Mouse (Mus musculus): ENCODE data around the gene Pbp2. TPM values are rescaled to one million over a fixed set of nuclear protein-coding genes. Genes with fewer than 3 reads are reported as not detected.

Gene Pbp2
- polyA plus RNA-seq, 1 experiment: not detected

DNA sequence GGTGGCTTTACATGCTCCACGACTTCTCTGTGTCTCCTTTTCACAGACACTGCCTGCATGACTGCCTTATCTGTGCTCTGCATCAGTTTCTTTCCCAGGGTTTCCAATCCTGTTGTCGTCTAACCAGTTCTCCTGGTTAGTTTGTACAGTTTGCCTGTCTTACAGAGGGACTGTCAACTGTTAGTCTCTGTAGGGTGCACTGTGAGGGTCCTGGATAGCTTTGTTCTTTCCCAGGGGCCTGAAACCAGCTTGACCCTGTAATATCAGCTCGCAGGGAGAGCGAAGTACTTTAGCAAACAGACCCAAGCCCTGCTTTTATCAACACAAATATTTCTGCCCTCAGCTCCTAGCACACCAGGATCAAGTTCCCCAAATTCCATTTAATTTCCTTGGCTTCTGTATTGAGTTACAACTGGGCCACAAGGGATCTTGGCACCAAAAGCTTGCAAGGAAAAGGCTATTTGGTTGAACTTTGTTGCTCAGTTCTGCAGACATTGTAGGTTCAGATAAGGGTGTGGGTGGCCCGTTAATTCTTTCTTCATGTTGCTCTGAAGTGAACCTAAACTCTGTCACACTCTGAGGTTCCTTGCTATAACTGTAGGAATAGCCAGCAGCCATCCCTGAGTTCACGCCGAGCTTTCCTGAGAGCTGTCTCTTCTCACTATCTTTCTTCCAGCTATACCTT lies 5.5 kb downstream of the Pbp2 start:
- 85% methylated on average over 7 of the region's 7 CpGs for WGBS
- Histone ChIP-seq H3K4me1 (replicated peaks; ENCODE audit: control insufficient read depth, insufficient read depth, low read length) (no peaks in the 10 kb centered on the region), H3K27me3 (ENCODE audit: control insufficient read depth, insufficient read depth, low read length) (no peaks in the 10 kb centered on the region), H3K4me3 (ENCODE audit: control insufficient read depth, insufficient read depth, low read length) (no peak overlapping the region), H3K27ac (ENCODE audit: control insufficient read depth, insufficient read depth, low read length) (no peak overlapping the region), H3K36me3 (ENCODE audit: control insufficient read depth, insufficient read depth, low read length) (no peaks in the 10 kb centered on the region)
- no peak for DNase-seq
- TF ChIP-seq CTCF (IDR thresholded peaks at IDR 0.05; ENCODE audit: borderline replicate concordance, control insufficient read depth, extremely low read depth, insufficient read depth, low read length, poor library complexity): no peak
- TF ChIP-seq POLR2A (IDR thresholded peaks at IDR 0.05; ENCODE audit: control insufficient read depth, extremely low read depth, insufficient read depth, low read length, poor library complexity): no peak

DNA sequence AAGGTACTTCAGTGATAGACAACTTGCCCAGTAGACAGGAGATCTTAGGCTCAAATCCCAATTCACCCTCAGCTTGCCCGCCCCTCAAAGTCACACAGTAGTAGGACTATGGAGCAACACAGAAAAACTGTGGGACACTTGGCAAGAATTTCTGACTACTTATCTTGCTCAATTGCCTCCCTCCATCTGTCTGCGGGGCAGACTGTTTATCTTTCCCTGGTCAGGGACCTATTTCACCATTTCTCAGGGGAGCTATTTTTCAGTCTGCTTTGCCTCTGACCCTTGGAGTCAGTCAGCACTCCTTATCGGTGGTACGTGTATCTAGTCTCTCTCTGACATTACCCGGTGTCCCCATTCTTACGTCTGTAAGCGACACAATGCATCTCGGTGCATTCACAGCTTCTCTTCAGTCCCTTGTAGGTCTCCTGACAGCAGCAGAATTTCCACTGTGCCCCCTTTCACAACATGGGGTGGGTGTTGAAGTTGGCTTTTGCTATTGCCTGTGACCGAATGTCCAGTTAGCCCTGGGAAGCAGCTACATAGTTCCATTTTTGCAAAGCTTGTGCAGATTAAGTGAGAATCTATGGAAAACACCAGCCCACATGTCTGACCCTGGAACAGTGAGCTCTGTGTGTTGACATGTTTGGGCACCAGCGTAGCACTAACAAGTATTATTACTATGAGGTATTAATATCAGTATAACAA lies 7.6 kb downstream of the Pbp2 start:
- no peak overlapping the region for H3K27ac ChIP-seq (ENCODE audit: control insufficient read depth, insufficient read depth, low read length)
- no peaks in the 10 kb centered on the region for H3K27me3 ChIP-seq (ENCODE audit: control insufficient read depth, insufficient read depth, low read length)
- H3K4me3 ChIP-seq (ENCODE audit: control insufficient read depth, insufficient read depth, low read length): no peak overlapping the region
- H3K4me1 ChIP-seq (replicated peaks; ENCODE audit: control insufficient read depth, insufficient read depth, low read length): peaks cover 2% of the 10 kb centered on the region
- no peak for DNase-seq
- TF ChIP-seq CTCF (IDR thresholded peaks at IDR 0.05; ENCODE audit: borderline replicate concordance, control insufficient read depth, extremely low read depth, insufficient read depth, low read length, poor library complexity) (no peak), POLR2A (IDR thresholded peaks at IDR 0.05; ENCODE audit: control insufficient read depth, extremely low read depth, insufficient read depth, low read length, poor library complexity) (no peak)
- 96% methylated on average over 10 of the region's 10 CpGs for WGBS
- no peaks in the 10 kb centered on the region for H3K36me3 ChIP-seq (ENCODE audit: control insufficient read depth, insufficient read depth, low read length)

DNA sequence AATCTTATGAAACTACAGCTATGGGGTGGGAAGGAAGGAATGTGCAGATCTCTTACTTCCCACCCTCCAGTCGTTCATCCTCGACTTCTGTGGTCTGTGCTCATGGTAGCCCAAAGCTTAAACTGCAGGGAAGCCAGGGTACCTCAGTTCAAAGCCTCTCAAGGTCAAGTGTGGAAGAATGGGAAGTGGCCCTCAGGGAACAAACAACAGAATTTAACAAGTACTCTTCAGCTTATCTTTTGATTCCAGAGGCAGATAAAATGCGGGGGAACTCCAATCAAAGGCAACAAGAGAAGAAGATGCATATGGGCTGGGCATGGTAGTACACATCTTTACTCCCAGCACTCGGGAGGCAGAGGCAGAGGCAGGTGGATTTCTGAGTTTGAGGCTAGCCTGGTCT lies 9.7 kb downstream of the Pbp2 start:
- H3K27me3 ChIP-seq (ENCODE audit: control insufficient read depth, insufficient read depth, low read length): no peaks in the 10 kb centered on the region
- no peak overlapping the region for H3K27ac ChIP-seq (ENCODE audit: control insufficient read depth, insufficient read depth, low read length)
- no peak for DNase-seq
- WGBS: 82% methylated on average over 4 of the region's 4 CpGs
- TF ChIP-seq CTCF (IDR thresholded peaks at IDR 0.05; ENCODE audit: borderline replicate concordance, control insufficient read depth, extremely low read depth, insufficient read depth, low read length, poor library complexity) (no peak), POLR2A (IDR thresholded peaks at IDR 0.05; ENCODE audit: control insufficient read depth, extremely low read depth, insufficient read depth, low read length, poor library complexity) (no peak)
- no peak overlapping the region for H3K4me3 ChIP-seq (ENCODE audit: control insufficient read depth, insufficient read depth, low read length)
- H3K4me1 ChIP-seq (replicated peaks; ENCODE audit: control insufficient read depth, insufficient read depth, low read length): peaks cover 5% of the 10 kb centered on the region
- no peaks in the 10 kb centered on the region for H3K36me3 ChIP-seq (ENCODE audit: control insufficient read depth, insufficient read depth, low read length)

DNA sequence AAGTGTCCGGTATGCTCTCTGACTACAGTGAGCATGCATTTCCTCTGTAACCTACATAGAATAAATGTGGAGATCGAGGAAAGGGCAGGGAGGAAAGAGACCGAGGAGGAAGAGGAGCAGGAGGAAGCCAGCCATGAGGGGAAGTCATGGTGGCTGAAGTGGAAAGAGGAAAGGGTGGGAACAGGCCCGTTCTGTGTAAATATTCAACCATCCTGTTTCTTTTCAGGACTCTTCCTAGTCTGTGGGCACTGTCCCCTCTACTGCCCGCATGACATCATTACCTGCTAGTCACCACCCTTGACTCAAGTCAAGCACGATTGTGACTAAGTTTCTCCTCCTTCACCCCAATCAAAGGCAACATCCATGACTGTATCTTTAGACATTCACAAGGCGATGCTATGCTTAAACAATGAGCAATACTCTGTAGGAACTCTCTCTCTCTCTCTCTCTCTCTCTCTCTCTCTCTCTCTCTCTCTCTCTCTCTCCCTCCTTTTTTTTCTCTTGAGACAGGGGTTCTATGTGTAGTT lies 11.1 kb downstream of the Pbp2 start:
- DNase-seq: no peak
- no peak for TF ChIP-seq POLR2A (IDR thresholded peaks at IDR 0.05; ENCODE audit: control insufficient read depth, extremely low read depth, insufficient read depth, low read length, poor library complexity)
- no peak for TF ChIP-seq CTCF (IDR thresholded peaks at IDR 0.05; ENCODE audit: borderline replicate concordance, control insufficient read depth, extremely low read depth, insufficient read depth, low read length, poor library complexity)
- Histone ChIP-seq H3K27ac (ENCODE audit: control insufficient read depth, insufficient read depth, low read length) (no peak overlapping the region), H3K4me1 (replicated peaks; ENCODE audit: control insufficient read depth, insufficient read depth, low read length) (peaks cover 5% of the 10 kb centered on the region), H3K4me3 (ENCODE audit: control insufficient read depth, insufficient read depth, low read length) (no peak overlapping the region), H3K36me3 (ENCODE audit: control insufficient read depth, insufficient read depth, low read length) (no peaks in the 10 kb centered on the region), H3K27me3 (ENCODE audit: control insufficient read depth, insufficient read depth, low read length) (no peaks in the 10 kb centered on the region)
- 79% methylated on average over 7 of the region's 7 CpGs for WGBS

DNA sequence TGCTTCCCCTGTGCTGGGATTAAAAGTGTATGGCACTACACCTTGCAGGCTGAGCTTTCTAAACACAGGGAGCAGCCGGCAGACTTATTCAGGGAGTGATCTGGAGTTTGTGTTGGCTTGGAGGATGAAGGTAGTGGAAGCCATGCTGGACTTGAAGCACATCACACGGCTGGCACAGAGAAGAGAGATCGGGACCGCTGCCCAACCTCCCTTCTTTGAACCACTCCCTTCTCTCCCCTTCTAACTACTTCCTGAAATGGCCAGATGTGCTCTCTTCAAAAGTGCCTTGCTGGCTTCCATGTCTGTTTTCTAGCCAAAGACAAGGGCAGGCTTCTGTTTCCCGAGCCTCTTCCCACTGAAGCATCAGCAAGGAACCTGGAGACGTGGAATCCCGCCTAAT lies 12.6 kb downstream of the Pbp2 start:
- no peak for DNase-seq
- Histone ChIP-seq H3K4me3 (ENCODE audit: control insufficient read depth, insufficient read depth, low read length) (no peak overlapping the region), H3K36me3 (ENCODE audit: control insufficient read depth, insufficient read depth, low read length) (no peaks in the 10 kb centered on the region), H3K27ac (ENCODE audit: control insufficient read depth, insufficient read depth, low read length) (no peak overlapping the region), H3K27me3 (ENCODE audit: control insufficient read depth, insufficient read depth, low read length) (no peaks in the 10 kb centered on the region), H3K4me1 (replicated peaks; ENCODE audit: control insufficient read depth, insufficient read depth, low read length) (peaks cover 5% of the 10 kb centered on the region)
- no peak for TF ChIP-seq CTCF (IDR thresholded peaks at IDR 0.05; ENCODE audit: borderline replicate concordance, control insufficient read depth, extremely low read depth, insufficient read depth, low read length, poor library complexity)
- TF ChIP-seq POLR2A (IDR thresholded peaks at IDR 0.05; ENCODE audit: control insufficient read depth, extremely low read depth, insufficient read depth, low read length, poor library complexity): no peak
- WGBS: 50% methylated on average over 7 of the region's 7 CpGs

DNA sequence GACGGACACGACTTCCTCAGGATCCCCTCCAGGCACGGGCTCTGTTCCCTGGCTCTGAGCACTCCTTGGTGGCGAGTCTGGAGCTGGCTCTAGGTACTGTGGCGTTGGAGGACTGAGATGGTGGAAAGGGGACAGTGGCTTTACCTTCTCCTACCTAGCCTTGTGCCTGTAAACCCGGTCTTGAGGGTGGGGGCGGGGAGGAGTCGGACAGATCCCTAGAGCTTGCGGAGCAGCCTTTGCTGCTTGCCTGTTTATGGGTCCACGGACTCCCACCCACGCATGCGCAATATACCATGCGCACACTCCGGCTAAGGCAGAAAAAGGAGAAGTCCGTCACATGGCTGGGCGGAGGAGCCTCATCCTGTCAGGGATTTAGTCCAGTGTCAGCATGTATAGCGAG lies 13.9 kb downstream of the Pbp2 start:
- 17% methylated on average over 17 of the region's 17 CpGs for WGBS
- TF ChIP-seq POLR2A (IDR thresholded peaks at IDR 0.05; ENCODE audit: control insufficient read depth, extremely low read depth, insufficient read depth, low read length, poor library complexity) (no peak), CTCF (IDR thresholded peaks at IDR 0.05; ENCODE audit: borderline replicate concordance, control insufficient read depth, extremely low read depth, insufficient read depth, low read length, poor library complexity) (no peak)
- no peak overlapping the region for H3K27ac ChIP-seq (ENCODE audit: control insufficient read depth, insufficient read depth, low read length)
- no peaks in the 10 kb centered on the region for H3K36me3 ChIP-seq (ENCODE audit: control insufficient read depth, insufficient read depth, low read length)
- no peak overlapping the region for H3K4me3 ChIP-seq (ENCODE audit: control insufficient read depth, insufficient read depth, low read length)
- peaks cover 5% of the 10 kb centered on the region for H3K4me1 ChIP-seq (replicated peaks; ENCODE audit: control insufficient read depth, insufficient read depth, low read length)
- no peak for DNase-seq
- no peaks in the 10 kb centered on the region for H3K27me3 ChIP-seq (ENCODE audit: control insufficient read depth, insufficient read depth, low read length)

Measured in thymus, adult 2 months (tissue).